ENCODE assay signal across 21 mouse cellular contexts in genomic region chr3:88546674-88547418, GRCm38 (mm10). TPM values are rescaled to one million over a fixed set of nuclear protein-coding genes. Genes with fewer than 3 reads are reported as not detected.
DNase-seq lines count a peak whose midpoint lies in the region; ATAC-seq lines count a peak whose summit lies in the region.
"Had no signal": no experiment of that assay in that cellular context is flagged by ENCODE, and none has a peak within 500 bp of the region (broad histone marks: within the 10 kb centered on the region; RNA-seq: fewer than 3 reads in every experiment).

No protein-coding gene starts in this region.

- H3K9ac ChIP-seq in forebrain, embryonic 11.5 days (ENCODE audit: low read length): no peak overlapping the region
- no peak overlapping the region for H3K9ac ChIP-seq in forebrain, embryonic 12.5 days
- H3K9ac ChIP-seq in lung, embryonic 16.5 days (ENCODE audit: low read length): no peak overlapping the region
- no peak overlapping the region for H3K9ac ChIP-seq in intestine, embryonic 14.5 days (ENCODE audit: low read length)
- peak overlapping the region; percentile 36; the same call in 1 of the 2 replicates for H3K9ac ChIP-seq in stomach, embryonic 16.5 days (ENCODE audit: low read length)
- H3K9ac ChIP-seq: limb, embryonic 13.5 days; lung, embryonic 14.5 days; midbrain, embryonic 15.5 days had no signal

- H3K27ac ChIP-seq in forebrain, embryonic 11.5 days (ENCODE audit: low read depth, low read length): no peak overlapping the region
- H3K27ac ChIP-seq in forebrain, embryonic 12.5 days: no peak overlapping the region
- H3K27ac ChIP-seq in lung, embryonic 16.5 days (ENCODE audit: low read length): no peak overlapping the region
- H3K27ac ChIP-seq in intestine, embryonic 14.5 days (ENCODE audit: low read depth): no peak overlapping the region
- peak overlapping the region; percentile 70 for H3K27ac ChIP-seq in stomach, embryonic 16.5 days (ENCODE audit: low read length)
- H3K27ac ChIP-seq: limb, embryonic 13.5 days; midbrain, embryonic 15.5 days had no signal

- WGBS in forebrain, embryonic 11.5 days: 78% methylated on average over 6 of the region's 6 CpGs
- 82% methylated on average over 6 of the region's 6 CpGs for WGBS in forebrain, embryonic 12.5 days
- 61% methylated on average over 6 of the region's 6 CpGs for WGBS in lung, embryonic 16.5 days
- WGBS in intestine, embryonic 14.5 days: 67% methylated on average over 6 of the region's 6 CpGs
- WGBS in stomach, embryonic 16.5 days: 59% methylated on average over 6 of the region's 6 CpGs

- H3K4me2 ChIP-seq in forebrain, embryonic 11.5 days (ENCODE audit: low read depth, low read length, severe bottlenecking): no peak overlapping the region
- H3K4me2 ChIP-seq in forebrain, embryonic 12.5 days: no peak overlapping the region
- peak overlapping the region; percentile 17; the same call in 1 of the 2 replicates for H3K4me2 ChIP-seq in lung, embryonic 16.5 days (ENCODE audit: low read depth, low read length)
- peak overlapping the region; percentile 11; the same call in 1 of the 2 replicates for H3K4me2 ChIP-seq in intestine, embryonic 14.5 days (ENCODE audit: low read length)
- H3K4me2 ChIP-seq in stomach, embryonic 16.5 days (ENCODE audit: low read depth, low read length): peak overlapping the region; percentile 50
- H3K4me2 ChIP-seq: limb, embryonic 13.5 days; midbrain, embryonic 15.5 days had no signal

- DNase-seq in forebrain, embryonic 11.5 days (ENCODE audit: low spot score): peak; percentile 47
- no peak for DNase-seq in lung, postnatal 14 days
- DNase-seq in intestine, embryonic 14.5 days (ENCODE audit: low spot score): no peak
- DNase-seq in adrenal gland, postnatal 36 days: no peak
- DNase-seq in embryo, embryonic 9.5 days (ENCODE audit: extremely low spot score): no peak
- DNase-seq: cerebellum, adult 9-10 months; gastrocnemius, postnatal 14 days; heart, postnatal 10 days; kidney, postnatal 36 days; layer of hippocampus, adult 9-11 months; lung, embryonic 14.5 days; thymus, postnatal 14 days had no signal

- no peaks in the 10 kb centered on the region for H3K27me3 ChIP-seq in forebrain, embryonic 11.5 days (ENCODE audit: control insufficient read depth, insufficient read depth, low read length)
- no peaks in the 10 kb centered on the region for H3K27me3 ChIP-seq in forebrain, embryonic 12.5 days
- H3K27me3 ChIP-seq in lung, embryonic 16.5 days (ENCODE audit: control insufficient read depth, insufficient read depth, low read depth, low read length): no peaks in the 10 kb centered on the region
- no peaks in the 10 kb centered on the region for H3K27me3 ChIP-seq in intestine, embryonic 14.5 days (replicated peaks; ENCODE audit: control insufficient read depth, insufficient read depth, low read length)
- no peaks in the 10 kb centered on the region for H3K27me3 ChIP-seq in stomach, embryonic 16.5 days (ENCODE audit: control insufficient read depth, insufficient read depth, low read length)
- H3K27me3 ChIP-seq: CH12.LX; limb, embryonic 13.5 days; midbrain, embryonic 15.5 days had no signal

- no peaks in the 10 kb centered on the region for H3K36me3 ChIP-seq in forebrain, embryonic 11.5 days (ENCODE audit: control insufficient read depth, insufficient read depth, low read length)
- no peaks in the 10 kb centered on the region for H3K36me3 ChIP-seq in forebrain, embryonic 12.5 days (replicated peaks)
- H3K36me3 ChIP-seq in lung, embryonic 16.5 days (ENCODE audit: control insufficient read depth, insufficient read depth, low read length): no peaks in the 10 kb centered on the region
- 0 out of 2 replicates have a peak, but pooled peaks cover 3% of the 10 kb centered on the region for H3K36me3 ChIP-seq in intestine, embryonic 14.5 days (ENCODE audit: control insufficient read depth, insufficient read depth, low read length)
- H3K36me3 ChIP-seq in stomach, embryonic 16.5 days (ENCODE audit: control insufficient read depth, insufficient read depth, low read length): no peaks in the 10 kb centered on the region
- H3K36me3 ChIP-seq: limb, embryonic 13.5 days; midbrain, embryonic 15.5 days had no signal

- no peak for ATAC-seq in forebrain, embryonic 11.5 days (replicated peaks; ENCODE audit: low FRiP score)
- ATAC-seq in forebrain, embryonic 12.5 days (ENCODE audit: low FRiP score): no peak
- peak; percentile 29; the same call in 1 of the 2 replicates for ATAC-seq in lung, embryonic 16.5 days (ENCODE audit: low read depth)
- ATAC-seq in intestine, embryonic 14.5 days (replicated peaks; ENCODE audit: low FRiP score, low TSS enrichment, low read depth): 0 out of 2 replicates have a peak, but pooled peaks have one; percentile 12
- ATAC-seq in stomach, embryonic 16.5 days (ENCODE audit: insufficient read depth, low FRiP score): 0 out of 2 replicates have a peak, but pooled peaks have one; percentile 38
- ATAC-seq: forebrain, embryonic 14.5 days; midbrain, embryonic 15.5 days had no signal

- peaks cover 2% of the 10 kb centered on the region; the same call in 1 of the 2 replicates for H3K4me1 ChIP-seq in forebrain, embryonic 11.5 days (replicated peaks; ENCODE audit: control insufficient read depth, insufficient read depth, low read length)
- peaks cover 21% of the 10 kb centered on the region for H3K4me1 ChIP-seq in forebrain, embryonic 12.5 days
- peaks cover 6% of the 10 kb centered on the region for H3K4me1 ChIP-seq in lung, embryonic 16.5 days (replicated peaks; ENCODE audit: control insufficient read depth, insufficient read depth, low read length)
- peaks cover 8% of the 10 kb centered on the region for H3K4me1 ChIP-seq in intestine, embryonic 14.5 days (replicated peaks; ENCODE audit: control insufficient read depth, insufficient read depth, low read length)
- peaks cover 8% of the 10 kb centered on the region; the same call in 1 of the 2 replicates for H3K4me1 ChIP-seq in stomach, embryonic 16.5 days (ENCODE audit: control insufficient read depth, insufficient read depth, low read length)

- H3K9me3 ChIP-seq in forebrain, embryonic 11.5 days (ENCODE audit: control insufficient read depth, low read length): no peaks in the 10 kb centered on the region
- H3K9me3 ChIP-seq in forebrain, embryonic 12.5 days: no peaks in the 10 kb centered on the region
- no peaks in the 10 kb centered on the region for H3K9me3 ChIP-seq in lung, embryonic 16.5 days (ENCODE audit: control insufficient read depth, low read length)
- no peaks in the 10 kb centered on the region for H3K9me3 ChIP-seq in intestine, embryonic 14.5 days (ENCODE audit: control insufficient read depth, low read length)
- H3K9me3 ChIP-seq in stomach, embryonic 16.5 days (replicated peaks; ENCODE audit: control insufficient read depth, low read length): no peaks in the 10 kb centered on the region
- H3K9me3 ChIP-seq: limb, embryonic 13.5 days; midbrain, embryonic 15.5 days had no signal

- no peak overlapping the region for H3K4me3 ChIP-seq in forebrain, embryonic 11.5 days (ENCODE audit: low read depth, low read length)
- H3K4me3 ChIP-seq in forebrain, embryonic 12.5 days (replicated peaks): no peak overlapping the region
- no peak overlapping the region for H3K4me3 ChIP-seq in lung, embryonic 16.5 days (ENCODE audit: low read length)
- no peak overlapping the region for H3K4me3 ChIP-seq in intestine, embryonic 14.5 days (ENCODE audit: low read depth, low read length)
- peak overlapping the region; percentile 33 for H3K4me3 ChIP-seq in stomach, embryonic 16.5 days (replicated peaks; ENCODE audit: low read length)
- H3K4me3 ChIP-seq: limb, embryonic 13.5 days; midbrain, embryonic 15.5 days; myocyte had no signal

RNA-seq across cellular contexts. Expression of gene Rab25, which starts 1.3 kb away (rescaled TPM):
- 0.43 and 1.1 TPM in 2 replicates for polyA plus RNA-seq in forebrain, embryonic 11.5 days (2014; fragmentation: Nextera tagmentation; extraction: Ambion mirVana)
- polyA plus RNA-seq in forebrain, embryonic 12.5 days (2016; fragmentation: Nextera tagmentation; extraction: Ambion mirVana): 0.82 and 1.2 TPM in 2 replicates
- 48.0 and 61.2 TPM in 2 replicates for polyA plus RNA-seq in lung, embryonic 16.5 days (2015; fragmentation: Nextera tagmentation; extraction: Ambion mirVana)
- polyA plus RNA-seq in intestine, embryonic 14.5 days (2014; fragmentation: Nextera tagmentation; extraction: Ambion mirVana): 55.6 and 56.9 TPM in 2 replicates
- 144 and 197 TPM in 2 replicates for polyA plus RNA-seq in stomach, embryonic 16.5 days (2015; fragmentation: Nextera tagmentation; extraction: Ambion mirVana)
- not detected for total RNA-seq in adrenal gland, postnatal 36 days (2021)
- total RNA-seq: gastrocnemius, postnatal 14 days; heart, postnatal 10 days had no signal
- polyA plus RNA-seq: forebrain, embryonic 14.5 days; neural tube, embryonic 14.5 days had no signal

RNA-seq across cellular contexts. Expression of gene Lamtor2, which starts 6.0 kb away (rescaled TPM):
- 89.3 and 96.0 TPM in 2 replicates for polyA plus RNA-seq in forebrain, embryonic 11.5 days (2014; fragmentation: Nextera tagmentation; extraction: Ambion mirVana)
- polyA plus RNA-seq in forebrain, embryonic 12.5 days (2016; fragmentation: Nextera tagmentation; extraction: Ambion mirVana): 137 and 138 TPM in 2 replicates
- polyA plus RNA-seq in lung, embryonic 16.5 days (2015; fragmentation: Nextera tagmentation; extraction: Ambion mirVana): 169 and 183 TPM in 2 replicates
- 98.9 and 102 TPM in 2 replicates for polyA plus RNA-seq in intestine, embryonic 14.5 days (2014; fragmentation: Nextera tagmentation; extraction: Ambion mirVana)
- 188 and 190 TPM in 2 replicates for polyA plus RNA-seq in stomach, embryonic 16.5 days (2015; fragmentation: Nextera tagmentation; extraction: Ambion mirVana)
- total RNA-seq in adrenal gland, postnatal 36 days (2021): 100 to 1,000 TPM; 142 to 148 TPM

RNA-seq across cellular contexts. Expression of gene Ubqln4, which starts 6.7 kb away (rescaled TPM):
- 89.2 and 95.0 TPM in 2 replicates for polyA plus RNA-seq in forebrain, embryonic 11.5 days (2014; fragmentation: Nextera tagmentation; extraction: Ambion mirVana)
- 64.1 and 64.4 TPM in 2 replicates for polyA plus RNA-seq in forebrain, embryonic 12.5 days (2016; fragmentation: Nextera tagmentation; extraction: Ambion mirVana)
- polyA plus RNA-seq in lung, embryonic 16.5 days (2015; fragmentation: Nextera tagmentation; extraction: Ambion mirVana): 39.3 and 41.8 TPM in 2 replicates
- polyA plus RNA-seq in intestine, embryonic 14.5 days (2014; fragmentation: Nextera tagmentation; extraction: Ambion mirVana): 59.0 and 60.8 TPM in 2 replicates
- polyA plus RNA-seq in stomach, embryonic 16.5 days (2015; fragmentation: Nextera tagmentation; extraction: Ambion mirVana): 33.3 and 34.0 TPM in 2 replicates
- 10 to 100 TPM; 73.3 to 74.2 TPM for total RNA-seq in adrenal gland, postnatal 36 days (2021)

RNA-seq across cellular contexts. Expression of gene Mex3a, which starts 14.7 kb away (rescaled TPM):
- 44.4 and 46.2 TPM in 2 replicates for polyA plus RNA-seq in forebrain, embryonic 11.5 days (2014; fragmentation: Nextera tagmentation; extraction: Ambion mirVana)
- 51.0 and 53.2 TPM in 2 replicates for polyA plus RNA-seq in forebrain, embryonic 12.5 days (2016; fragmentation: Nextera tagmentation; extraction: Ambion mirVana)
- polyA plus RNA-seq in lung, embryonic 16.5 days (2015; fragmentation: Nextera tagmentation; extraction: Ambion mirVana): 13.1 and 13.5 TPM in 2 replicates
- polyA plus RNA-seq in intestine, embryonic 14.5 days (2014; fragmentation: Nextera tagmentation; extraction: Ambion mirVana): 19.8 and 23.8 TPM in 2 replicates
- polyA plus RNA-seq in stomach, embryonic 16.5 days (2015; fragmentation: Nextera tagmentation; extraction: Ambion mirVana): 9.9 and 11.4 TPM in 2 replicates
- total RNA-seq in adrenal gland, postnatal 36 days (2021): 1 to 10 TPM; 3.1 to 4.3 TPM

RNA-seq across cellular contexts. Expression of gene Ssr2, which starts 28.8 kb away (rescaled TPM):
- polyA plus RNA-seq in forebrain, embryonic 11.5 days (2014; fragmentation: Nextera tagmentation; extraction: Ambion mirVana): 142 and 148 TPM in 2 replicates
- 118 and 135 TPM in 2 replicates for polyA plus RNA-seq in forebrain, embryonic 12.5 days (2016; fragmentation: Nextera tagmentation; extraction: Ambion mirVana)
- polyA plus RNA-seq in lung, embryonic 16.5 days (2015; fragmentation: Nextera tagmentation; extraction: Ambion mirVana): 354 and 367 TPM in 2 replicates
- polyA plus RNA-seq in intestine, embryonic 14.5 days (2014; fragmentation: Nextera tagmentation; extraction: Ambion mirVana): 290 and 316 TPM in 2 replicates
- 307 and 360 TPM in 2 replicates for polyA plus RNA-seq in stomach, embryonic 16.5 days (2015; fragmentation: Nextera tagmentation; extraction: Ambion mirVana)
- 100 to 1,000 TPM; 207 to 252 TPM for total RNA-seq in adrenal gland, postnatal 36 days (2021)

Comparison
In these comparisons a context has a peak if more than half of its experiments do, and no peak if none do; other contexts are left out.
1. ATAC-seq: peak in lung, embryonic 16.5 days (single experiment), intestine, embryonic 14.5 days (single experiment) and stomach, embryonic 16.5 days (single experiment); none in forebrain, embryonic 11.5 days (single experiment) and forebrain, embryonic 12.5 days (single experiment).
2. H3K4me2 ChIP-seq: peak in lung, embryonic 16.5 days (single experiment), intestine, embryonic 14.5 days (single experiment) and stomach, embryonic 16.5 days (single experiment); none in forebrain, embryonic 11.5 days (single experiment) and forebrain, embryonic 12.5 days (single experiment).
3. RNA of gene Rab25, which starts 1.3 kb away (polyA plus RNA-seq): 144 to 197 TPM in stomach, embryonic 16.5 days, 55.6 to 56.9 TPM in intestine, embryonic 14.5 days and 48.0 to 61.2 TPM in lung, embryonic 16.5 days; 0.43 to 1.1 TPM in forebrain, embryonic 11.5 days and 0.82 to 1.2 TPM in forebrain, embryonic 12.5 days; every median in the first group is over 10 times any median in the second.